Mouse (Mus musculus) c-Kit-negative CD71-positive TER-119-positive erythroid progenitor cells, embryonic 14.5 days (primary cell): Measurements from ENCODE around the gene Ppcs.

Experiments used
- DNase-seq: peaks from one replicate; pipeline ENCODE4 v3.0.0-alpha.2; 2013; ENCODE audit warnings: low read depth, low spot score

Ppcs gene

DNA sequence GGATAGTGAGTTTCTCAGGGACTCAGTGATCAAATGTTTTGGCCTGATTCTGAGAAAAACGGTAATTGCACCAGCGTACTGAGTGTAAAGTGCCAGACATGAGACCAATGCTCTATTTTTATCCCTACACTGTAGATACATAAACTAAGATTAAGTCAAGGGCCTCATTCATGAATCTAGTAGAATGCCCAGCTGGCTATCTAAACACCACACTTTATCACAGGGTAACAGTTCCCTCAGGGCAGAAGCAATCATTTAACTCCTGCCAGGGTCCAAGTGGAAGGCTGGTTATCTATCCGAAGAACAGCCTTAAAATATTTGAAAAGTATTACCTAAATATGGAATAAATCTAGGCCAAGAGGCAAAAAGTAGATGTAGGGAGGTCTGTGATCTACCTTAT lies 4.3 kb downstream of the Ppcs start:
- no peak for DNase-seq

DNA sequence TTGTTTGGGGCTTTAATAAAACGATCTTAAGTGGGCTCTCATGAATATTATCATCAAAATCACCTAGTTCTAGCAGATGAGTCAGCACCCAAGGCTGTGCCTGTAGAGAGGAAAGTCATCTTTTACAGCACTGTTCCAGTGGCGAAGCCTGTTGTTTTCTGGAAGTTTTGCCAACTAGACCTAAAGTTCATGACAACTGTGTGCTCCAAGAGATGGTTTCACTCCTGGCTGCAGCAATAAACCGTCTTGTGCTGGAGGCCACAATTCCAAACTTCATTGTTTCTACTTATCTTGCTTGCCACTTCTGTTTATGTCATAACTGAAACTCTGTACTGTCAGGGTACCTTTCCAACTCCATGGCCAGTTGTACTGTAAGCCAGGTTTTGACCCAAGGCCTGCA lies 5.0 kb downstream of the Ppcs start:
- DNase-seq: no peak

DNA sequence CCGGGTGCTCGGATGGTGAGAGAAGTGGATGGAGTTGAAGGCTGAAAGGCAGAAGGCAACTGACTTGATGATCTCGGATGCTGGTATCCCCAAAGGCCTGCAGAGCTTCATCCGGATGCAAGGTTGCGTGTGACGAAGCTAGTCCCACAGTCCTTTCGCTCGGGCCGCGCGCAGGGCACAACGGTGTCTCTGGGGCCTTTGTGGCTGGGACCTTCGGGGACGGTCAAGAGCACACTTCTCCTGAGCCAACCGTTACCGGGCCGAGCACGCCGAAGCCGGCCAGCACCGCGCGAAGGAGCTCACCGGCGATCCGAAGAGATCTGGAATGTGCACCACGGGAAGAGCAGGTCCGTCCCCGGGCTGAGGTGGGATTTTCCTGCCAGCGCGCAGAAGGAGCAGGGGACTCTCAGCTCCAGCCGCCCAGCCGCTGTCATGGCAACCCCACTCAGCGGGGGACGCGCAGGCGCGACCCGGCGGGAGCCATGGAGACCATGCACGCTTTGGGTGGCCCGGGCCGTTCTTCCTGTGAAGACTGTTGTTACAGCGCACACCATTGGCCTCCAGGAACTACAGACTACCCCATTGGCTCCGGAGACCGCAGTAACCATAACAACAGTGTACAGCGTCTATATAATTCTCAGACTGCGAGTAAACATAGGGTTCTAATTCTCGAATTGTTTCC lies 7.0 kb downstream of the Ppcs start, which contains the start of gene Ccdc30:
Gene Ccdc30 (minus strand): TSS at position 450 of the 682 bp plus-strand sequence.
- no peak for DNase-seq

DNA sequence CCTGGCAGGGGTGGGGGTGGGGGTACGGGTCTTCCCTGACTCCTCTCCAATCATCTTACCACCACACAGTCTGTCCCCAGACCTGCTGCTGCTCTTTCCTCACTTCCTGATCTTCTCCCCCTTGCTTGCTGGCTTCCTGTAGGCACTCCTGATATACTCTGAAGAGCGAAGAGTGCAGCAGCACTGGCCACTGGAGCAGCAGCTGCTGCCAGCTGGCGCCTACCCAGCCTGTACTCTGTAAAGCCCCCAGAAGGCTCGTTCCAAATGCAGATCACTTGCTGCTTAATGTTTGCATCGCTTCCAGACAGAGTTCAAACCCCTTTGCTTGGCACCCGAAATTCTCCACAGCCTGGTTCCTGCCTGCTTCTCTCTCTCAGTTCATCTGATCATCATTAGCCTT lies 9.4 kb downstream of the Ppcs start:
- no peak for DNase-seq

DNA sequence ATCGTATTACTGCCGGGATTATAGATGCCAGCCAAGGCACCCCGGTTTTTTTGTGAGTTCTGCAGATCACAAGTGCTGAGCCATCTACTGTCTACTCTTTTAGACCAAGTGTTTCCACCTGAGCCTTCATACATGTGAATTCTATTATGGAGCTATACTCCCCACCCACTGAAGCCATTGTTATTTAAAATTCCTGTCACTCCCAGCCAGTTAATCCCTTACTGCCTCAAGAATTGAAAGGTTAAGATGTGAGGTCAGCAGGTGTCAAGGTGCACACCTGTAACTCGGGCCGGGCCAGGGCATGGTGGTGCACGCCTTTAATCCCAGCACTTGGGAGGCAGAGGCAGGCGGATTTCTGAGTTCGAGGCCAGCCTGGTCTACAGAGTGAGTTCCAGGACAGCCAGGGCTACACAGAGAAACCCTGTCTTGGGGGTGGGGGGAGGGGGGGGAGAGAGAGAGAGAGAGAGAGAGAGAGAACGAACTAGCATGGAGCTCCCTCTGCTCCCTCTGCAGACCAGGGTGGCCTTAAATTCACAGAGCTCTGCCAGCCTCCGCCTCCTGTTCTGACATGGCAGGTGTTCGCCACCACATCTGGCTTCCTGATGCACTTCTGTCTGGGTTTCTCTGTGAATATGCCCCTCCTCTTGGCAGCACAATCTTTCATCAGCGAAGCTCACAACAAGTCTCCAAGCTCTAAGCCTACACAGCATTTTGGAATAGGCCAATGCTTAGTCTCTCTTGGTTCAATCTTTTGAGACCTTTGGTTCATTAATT lies 10.2 kb downstream of the Ppcs start:
- DNase-seq: no peak

DNA sequence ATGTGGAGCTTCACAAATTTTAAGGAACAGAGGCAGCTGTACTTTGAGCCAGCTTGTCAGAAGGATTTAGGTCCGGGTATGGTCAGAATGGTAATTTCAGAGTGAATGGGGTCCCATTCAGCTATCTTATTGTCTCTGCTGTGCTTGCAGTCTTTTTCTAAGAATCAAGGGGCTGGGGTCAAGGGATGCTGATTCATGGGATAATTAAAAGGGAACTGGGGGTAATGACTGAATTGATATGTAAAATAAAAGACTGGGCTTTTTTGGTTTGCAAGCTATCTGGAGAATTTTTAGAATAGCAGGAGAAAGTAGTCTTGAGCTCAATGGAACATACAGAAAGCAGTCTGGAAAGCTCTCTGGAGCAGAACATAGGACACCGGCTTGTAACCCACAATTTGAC lies 18.8 kb downstream of the Ppcs start:
- no peak for DNase-seq

DNA sequence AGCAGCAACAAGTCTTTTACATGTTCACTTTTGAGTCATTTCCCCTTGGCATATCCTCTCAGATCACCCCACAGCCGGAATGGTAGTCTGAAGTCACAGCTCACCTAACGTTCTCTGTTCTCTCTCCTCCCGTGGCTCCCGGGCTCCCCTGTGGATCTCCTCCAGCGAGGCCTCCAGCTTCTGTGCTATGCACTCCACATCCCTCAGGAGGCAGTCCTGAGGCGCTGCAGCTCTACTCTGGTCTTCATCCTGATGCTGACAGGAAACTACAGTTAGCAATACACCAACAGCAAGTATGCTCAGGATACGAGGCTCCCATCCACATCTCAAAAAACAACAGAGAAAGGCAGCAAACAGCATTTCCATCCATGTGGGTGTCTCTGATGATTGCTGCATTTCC lies 21.3 kb downstream of the Ppcs start:
- DNase-seq: no peak

DNA sequence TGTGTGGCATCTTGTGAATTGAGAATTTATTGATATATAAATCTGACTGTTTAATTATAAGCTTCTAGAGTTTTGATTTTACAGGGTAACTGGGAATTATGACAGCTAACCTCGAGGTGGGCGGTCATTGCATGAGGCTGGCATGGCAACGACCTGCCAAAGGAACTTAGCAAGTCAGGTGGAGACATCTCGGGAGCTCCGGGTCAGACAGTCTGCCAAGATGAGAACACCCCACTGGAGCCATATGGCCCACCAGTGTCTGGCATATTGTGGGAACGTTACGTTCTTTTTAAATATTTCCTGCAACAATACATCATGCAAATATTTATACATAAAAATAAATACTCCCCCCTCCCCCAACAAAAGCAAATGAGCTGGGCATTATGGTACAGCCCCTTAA lies 23.5 kb downstream of the Ppcs start:
- DNase-seq: no peak

DNA sequence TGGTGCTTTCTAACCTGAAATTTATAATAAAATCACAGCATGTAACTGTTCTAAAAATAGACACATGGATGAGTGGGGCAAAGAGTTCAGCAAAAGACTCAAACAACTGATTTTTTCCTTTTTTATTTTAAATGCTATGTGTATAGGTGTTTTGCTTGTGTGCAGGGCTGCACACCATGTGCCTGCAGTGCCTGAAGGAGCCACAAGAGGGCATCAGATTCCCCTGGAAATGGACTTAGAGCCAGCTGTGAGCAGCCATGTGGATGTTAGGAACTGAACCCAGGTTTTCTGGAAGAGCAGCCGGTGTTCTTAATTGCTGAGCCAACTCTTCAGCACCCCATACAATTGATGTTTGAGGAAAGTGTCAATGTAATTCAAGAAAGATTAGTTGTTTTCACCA lies 31.9 kb downstream of the Ppcs start:
- peak; percentile 29 for DNase-seq

DNA sequence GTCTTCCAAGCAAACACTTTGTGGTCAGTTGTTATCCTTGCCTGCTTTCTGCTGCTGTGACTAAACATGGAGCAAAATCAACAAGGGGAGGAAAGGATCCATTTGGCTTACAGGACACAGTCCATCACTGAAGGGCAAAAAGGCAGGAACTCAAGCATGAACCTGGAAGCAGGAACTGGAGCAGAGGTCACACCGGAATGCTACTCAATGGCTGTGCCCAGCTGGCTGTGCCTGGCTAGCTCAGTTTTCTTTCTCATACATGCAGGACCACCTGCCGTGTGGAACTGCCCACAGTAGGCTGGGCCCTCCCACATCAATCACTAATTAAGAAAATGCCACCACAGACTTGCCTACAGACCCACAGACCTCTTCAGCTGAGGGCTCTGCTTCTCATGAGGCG lies 33.0 kb downstream of the Ppcs start:
- DNase-seq: no peak

DNA sequence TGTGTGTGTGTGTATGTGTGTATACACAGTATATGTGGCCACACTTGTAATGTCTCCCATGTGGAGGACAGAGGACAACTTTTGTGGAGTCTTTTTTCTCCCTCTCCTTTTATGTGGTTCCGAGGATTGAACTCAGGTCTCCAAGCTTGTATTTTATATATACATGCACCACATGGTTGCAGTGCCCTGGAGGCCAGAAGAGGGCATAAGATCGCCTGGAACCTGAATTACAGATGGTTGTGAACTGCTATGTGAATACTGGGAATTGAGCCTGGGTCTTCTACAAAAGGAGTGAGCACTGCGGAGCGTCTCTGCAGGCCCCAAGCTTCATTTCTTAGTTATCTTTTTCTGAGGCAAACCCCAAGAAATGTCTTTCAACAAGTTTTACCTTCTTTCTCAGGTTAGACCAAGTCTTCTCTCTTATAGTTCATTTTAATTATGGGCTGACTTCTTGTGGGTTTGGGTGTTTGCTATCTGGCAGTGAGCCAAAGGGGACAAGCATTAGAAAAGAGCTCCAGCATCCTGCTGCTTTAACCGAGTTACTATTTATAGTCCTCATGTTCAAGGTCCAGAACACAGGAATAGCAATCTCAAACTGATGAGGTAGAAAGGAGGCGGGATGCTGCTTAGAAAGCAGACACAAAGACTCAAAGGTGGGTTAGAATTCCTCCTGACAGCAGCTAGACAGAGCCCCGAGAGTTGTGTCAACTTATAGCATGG lies 40.6 kb downstream of the Ppcs start:
- no peak for DNase-seq

DNA sequence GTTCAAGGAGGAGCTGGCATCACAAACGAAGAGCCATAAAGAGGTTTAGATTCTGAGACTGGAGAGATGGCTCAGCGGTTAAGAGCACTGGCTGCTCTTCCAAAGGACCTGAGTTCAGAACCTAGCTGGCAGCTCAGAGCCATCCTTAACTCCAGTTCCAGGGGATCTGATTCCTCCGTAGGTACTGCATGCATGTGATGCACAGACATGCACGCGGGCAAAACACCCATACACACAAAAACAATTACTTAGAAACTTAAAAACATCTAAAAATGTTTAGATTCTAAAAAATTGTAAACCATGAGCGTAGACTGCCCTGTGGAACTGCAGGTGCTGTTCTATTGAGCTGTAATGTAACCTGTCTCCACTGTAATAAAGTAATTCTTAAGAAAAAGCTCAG lies 52.8 kb downstream of the Ppcs start:
- DNase-seq: no peak
